Mouse (Mus musculus) gastrocnemius, postnatal 36 days (tissue): ENCODE results near the gene Gm17387. TPM values are rescaled to one million over a fixed set of nuclear protein-coding genes. Genes with fewer than 3 reads are reported as not detected.
"Not testable (repeated sequence)": the region's sequence is repeated elsewhere in the genome, so short reads cannot be mapped to it uniquely, and the experiment has no call there.

Experiments
- DNase-seq, 2 experiments: peaks; one replicate each; pipeline ENCODE4 v3.0.0; 2022
- intact Hi-C: fragments of 180-260 bp; cut with DNase I; formaldehyde crosslinking; loops from one replicate; pipeline ENCODE4 v1.15.1; 2025
- total RNA-seq, 2 experiments: library from RNA; stranded (reverse); gene quantifications; 2 replicates each; pipeline ENCODE4 v1.2.3; 2021

The Gm17387 gene
- total RNA-seq, 2 experiments from 2014 or later, result not detected

DNA sequence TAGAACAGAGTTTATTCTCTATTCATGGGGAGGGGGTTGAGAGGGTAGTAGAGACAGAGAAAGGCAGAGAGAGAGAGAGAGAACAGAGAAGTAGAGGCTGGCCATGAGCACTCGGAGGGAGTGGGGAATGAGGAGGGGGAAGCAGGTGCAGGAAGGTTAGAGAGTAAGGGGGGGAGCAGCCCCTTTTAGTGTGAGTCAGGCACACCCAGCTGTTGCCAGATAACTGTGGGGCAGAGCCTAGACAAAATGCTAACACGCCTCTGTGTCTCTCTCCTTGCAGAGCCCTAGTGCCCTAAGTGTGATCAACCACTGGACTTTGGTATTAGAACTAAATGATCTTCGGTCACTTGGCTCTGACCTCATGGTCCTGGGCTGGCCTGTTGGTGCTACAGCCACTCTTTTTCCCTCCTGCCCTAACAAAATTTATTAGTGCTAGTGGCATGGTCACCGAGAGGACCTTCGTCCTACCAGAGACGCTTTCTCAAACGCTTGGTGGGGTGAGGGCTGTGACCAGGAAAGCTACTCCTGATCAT is 17.6 kb upstream of the Gm17387 start:
- intact Hi-C loops, result loop anchor here (2.0 to 5.0 kb wide), 2 partner anchors 29 to 161 kb away; partner anchors contain the start of gene Rnh1

DNA sequence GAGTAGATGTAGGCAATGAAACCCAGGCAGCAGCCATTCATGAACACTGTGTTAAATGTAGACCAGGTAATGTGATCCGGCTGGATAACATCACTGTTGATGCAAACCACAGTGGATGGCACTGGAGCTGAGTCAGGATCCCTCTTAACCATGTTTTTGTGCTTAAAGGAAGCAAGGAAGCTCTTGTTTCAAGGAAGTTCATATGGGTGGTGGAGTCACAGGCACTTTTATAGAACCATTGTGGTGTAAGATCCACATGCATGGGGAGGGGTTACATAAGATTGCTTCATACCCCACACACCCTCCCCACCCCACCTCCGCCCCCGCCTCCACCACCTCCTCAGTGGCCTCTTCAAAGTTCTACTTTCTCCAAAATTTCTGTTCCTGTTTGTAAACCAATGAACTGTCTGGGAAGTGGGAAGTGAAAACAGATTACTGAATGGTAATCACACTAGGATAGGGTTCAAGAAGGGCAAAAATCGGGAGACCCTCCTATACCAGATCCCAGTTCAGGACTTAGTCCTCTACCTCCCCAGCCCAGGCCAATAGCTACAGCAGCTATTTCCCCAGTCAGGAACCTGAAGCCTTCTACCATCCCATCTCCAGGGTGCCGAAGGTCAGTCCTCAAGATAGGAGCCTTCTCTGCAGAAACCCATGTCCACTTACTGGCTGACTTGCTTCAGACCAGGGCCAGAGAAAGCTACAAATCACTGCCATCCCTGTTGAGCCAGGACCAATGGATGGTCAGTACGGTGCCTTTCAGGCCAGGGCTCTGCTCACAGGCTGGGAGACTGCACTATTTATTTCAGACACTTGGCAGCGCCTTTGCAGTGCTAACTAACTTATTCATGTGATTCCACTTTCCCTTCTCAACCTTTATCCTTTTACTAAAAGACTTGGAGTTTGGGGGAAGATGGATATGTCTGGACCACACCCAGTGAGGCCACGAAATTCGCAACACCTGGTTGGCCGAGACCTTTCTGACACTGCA is 11.9 kb upstream of the Gm17387 start:
- DNase-seq, result no peak
- intact Hi-C loops, result no loop called here

More for the DNA sequence above, 17.6 kb upstream of the Gm17387 start:
- DNase-seq, result no peak

DNA sequence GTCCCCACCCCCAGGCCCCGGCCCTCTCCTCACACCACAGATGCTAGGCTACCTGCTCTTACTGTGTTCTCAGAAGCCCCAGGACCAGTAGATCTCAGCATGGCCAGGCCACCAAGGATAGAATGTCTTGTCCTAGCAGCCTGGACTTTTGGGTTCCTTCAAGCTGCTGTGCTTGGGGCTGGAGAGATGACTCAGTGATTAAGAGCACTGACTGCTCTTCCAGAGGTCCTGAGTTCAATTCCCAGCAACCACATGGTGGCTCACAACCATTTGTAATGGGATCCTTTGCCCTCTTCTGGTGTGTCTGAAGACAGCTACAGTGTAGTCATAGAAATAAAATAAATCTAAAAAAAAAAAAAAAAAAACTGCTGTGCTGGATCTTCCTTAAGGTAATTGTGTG is 11.1 kb upstream of the Gm17387 start, which contains the start of gene Ifitm6:
TSS of gene Ifitm6 (minus strand) at position 101 of the 400 bp plus-strand sequence.
- DNase-seq, intact Hi-C loops: not testable (repeated sequence)

DNA sequence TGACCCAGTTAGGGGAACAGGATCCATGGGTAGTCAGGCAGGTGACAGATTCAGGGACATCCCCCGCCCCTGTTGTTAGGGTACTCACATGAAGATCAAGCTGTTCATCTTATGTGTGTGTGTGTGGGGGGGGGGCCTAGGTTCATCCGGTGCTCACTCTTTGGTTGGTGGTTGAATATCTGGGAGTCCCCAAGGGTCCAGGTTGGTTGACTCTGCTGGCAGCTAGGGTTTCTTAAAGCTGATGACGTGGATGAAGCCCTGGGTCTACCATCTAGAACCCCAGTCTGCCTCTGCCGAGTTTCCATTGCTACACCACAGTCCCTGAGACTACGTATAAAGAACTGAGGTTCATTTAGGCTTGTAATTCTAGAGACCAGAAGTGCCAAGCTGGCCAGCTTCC is 9.9 kb upstream of the Gm17387 start:
- DNase-seq, result no peak
- intact Hi-C loops, result no loop called here

DNA sequence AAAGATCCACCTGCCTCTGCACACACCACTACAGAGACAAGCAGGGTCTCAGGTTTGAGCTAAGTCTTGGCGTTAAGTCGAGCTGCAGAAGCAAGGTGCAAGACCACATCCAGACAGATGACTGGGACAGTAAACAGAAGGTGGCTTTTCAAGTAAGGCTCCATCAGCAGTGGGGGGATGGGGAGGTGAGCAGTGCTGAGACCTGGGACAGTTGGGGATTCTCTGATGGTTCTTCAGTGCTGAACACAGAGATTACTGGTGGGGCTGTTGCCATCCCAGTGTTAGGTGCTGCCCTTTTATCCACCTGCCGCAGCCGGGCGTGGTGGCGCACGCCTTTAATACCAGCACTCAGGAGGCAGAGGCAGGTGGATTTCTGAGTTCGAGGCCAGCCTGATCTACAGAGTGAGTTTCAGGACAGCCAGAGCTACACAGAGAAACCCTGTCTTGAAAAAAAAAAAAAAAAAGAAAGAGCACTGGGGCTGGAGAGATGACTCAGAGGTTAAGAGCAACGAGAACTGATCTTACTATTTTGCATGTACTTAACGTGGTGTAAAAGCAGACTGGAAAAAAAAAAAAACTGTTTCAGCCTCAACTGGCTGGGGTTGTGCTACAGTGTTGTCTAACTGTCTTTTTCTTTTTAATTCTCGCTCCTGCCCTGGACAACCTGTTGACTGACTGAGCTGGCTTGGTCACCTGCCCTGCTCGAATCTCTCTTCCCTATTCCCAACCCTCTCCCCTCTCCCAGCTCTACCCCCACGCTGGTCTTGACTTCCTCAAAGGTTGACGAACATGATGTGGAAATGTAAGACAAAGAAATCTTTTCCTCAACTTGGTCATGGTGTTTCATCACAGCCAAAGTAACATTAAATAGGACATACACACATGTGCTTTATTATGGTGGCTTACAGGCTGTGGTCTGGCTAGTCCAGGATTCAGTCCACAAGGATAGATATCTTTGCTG is 7.2 kb upstream of the Gm17387 start:
- DNase-seq, result no peak
- intact Hi-C loops, result no loop called here

DNA sequence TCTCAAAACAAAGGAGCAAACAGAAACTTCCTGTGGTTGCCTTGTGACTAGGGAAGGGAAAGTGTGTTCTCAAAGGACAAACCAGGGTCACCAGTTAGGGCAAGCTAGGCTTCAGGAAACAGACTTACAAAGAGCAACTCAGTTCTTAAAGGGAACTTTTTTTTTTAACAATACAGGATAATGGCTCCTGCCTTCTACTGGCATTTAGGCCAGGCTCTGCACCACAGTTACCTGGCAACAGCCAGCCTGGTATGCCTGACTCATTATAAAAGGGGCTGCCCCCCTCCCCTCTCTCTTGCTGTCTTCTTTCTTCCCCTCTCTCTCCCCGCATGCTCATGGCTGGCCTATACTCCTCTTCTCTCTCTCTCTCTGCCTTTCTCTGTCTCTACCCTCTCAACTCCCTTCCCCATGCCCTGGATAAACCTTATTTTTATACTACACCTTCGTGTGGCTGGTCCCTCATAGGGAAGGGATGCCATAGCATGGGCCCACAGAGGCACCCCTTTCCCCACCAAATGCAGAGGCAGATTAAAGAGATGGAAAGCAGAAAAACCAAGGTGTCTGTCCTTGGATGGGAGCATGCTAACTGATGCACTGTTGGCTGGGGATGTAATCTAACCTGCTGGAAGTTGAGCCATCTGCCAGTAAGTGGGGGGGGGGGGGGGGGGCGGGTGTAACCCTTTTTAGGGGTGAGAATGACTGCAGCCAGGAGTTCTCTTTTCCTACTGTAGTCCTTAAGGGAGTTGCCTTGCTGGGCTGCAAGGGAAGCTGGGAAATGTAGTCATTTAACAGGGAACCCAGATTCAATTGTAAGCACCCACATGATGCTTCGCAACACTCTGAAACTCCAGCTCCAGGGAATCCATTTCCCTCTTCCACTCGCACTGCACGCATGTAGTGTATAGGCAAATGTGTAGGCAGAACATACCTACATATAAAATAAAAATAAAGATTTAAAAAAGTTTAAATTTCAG is 3.8 kb upstream of the Gm17387 start:
- no peak for DNase-seq
- intact Hi-C loops, result no loop called here

DNA sequence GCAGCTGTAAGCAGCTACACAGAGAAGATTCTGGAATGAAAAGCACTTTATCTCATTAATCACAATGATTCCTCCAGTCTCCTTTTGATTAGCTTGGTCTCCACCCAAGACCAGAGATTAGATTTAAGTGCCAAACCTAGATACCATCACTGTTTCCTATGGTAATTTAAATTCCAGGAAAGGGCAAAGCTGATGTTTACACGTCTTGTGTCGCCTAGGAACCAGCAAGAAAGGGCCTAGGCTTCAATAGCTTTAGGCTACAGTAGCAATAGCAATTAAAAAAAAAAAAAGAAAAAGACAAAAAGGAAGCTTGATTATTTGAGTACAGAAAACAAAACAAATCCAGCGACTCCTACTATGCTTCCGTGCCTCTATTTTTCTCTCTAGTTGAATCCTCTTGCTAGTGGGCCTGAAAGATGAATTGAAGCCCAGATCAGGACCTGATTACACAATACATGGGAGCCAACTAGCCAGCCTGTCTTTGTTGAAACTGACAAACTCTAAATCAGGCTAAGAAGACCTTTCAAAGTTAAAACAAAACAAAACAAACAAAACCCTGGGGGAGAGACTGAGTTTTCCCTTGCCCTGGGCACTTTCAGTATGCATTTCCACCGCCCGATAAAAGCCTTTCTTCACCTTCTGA is 2.7 kb upstream of the Gm17387 start:
- DNase-seq, result no peak
- intact Hi-C loops, result no loop called here

DNA sequence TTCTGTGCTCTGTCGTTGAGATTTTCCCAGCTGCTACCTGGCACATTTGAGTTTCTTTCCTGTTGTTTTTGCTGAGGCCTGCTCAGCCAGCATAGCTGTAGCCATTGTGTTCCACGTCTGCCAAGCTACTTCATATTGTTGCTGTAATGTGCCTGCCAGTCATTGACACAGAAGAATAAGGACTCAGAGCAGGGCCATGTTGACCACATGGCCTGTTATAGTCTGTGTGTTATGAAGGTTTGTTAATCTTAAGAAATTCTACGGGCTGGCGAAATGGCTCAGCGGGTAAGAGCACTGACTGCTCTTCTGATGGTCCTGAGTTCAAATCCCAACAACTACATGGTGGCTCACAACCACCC is 2.2 kb upstream of the Gm17387 start:
- intact Hi-C loops, result no loop called here
- no peak for DNase-seq

DNA sequence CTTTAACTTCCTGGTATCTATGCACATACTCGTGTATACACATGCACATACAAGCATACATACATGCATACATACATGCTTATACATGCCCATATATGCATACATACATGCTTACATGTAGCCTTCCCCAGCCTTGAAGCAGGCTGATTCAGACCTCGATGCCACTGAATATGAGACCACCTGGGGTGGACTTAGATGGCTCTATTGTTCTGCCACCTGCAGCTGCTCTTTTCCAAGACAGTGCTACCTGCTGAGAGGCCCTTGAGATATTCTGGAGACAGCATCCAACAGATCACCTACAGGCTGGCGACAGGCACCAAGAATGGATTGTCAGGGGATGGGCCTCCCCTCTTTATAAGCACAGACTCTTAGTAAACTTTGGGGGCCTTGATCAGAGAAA is 1.5 kb downstream of the Gm17387 start:
- no peak for DNase-seq
- intact Hi-C loops, result no loop called here

DNA sequence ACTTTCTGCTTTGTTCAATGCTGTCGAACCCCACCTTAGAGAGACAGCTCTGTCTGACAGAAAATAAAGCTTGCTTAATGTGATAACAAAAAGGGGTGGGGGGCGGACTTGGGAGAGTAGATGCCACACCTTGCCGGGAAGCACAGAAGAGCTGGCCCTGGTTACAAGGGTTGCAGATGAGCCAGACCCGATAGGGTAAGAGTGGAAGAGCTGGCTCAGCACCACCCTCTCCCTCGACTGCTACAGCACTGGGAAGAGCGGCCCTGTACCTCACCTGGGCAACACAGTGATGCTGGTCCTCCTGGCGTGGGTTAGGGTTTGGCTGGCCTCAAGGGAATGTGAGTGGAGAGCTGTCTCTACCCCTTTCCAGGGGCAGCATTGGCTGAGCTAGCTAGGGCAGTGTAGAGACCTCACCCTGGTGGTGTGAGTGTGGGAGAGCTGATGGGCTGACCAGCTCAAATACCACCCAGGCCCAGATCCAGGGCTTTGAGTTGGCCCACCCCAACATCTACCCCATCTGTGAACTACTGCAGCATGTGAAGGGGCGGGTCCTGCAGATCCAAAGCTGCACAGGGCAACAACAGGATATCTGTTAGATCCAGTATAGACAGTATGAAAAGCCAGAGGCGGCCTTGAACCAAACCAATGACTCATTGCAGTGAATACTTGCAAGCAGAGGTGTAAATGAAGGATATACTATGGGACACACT is 3.7 kb downstream of the Gm17387 start:
- DNase-seq, result no peak
- intact Hi-C loops, result no loop called here

DNA sequence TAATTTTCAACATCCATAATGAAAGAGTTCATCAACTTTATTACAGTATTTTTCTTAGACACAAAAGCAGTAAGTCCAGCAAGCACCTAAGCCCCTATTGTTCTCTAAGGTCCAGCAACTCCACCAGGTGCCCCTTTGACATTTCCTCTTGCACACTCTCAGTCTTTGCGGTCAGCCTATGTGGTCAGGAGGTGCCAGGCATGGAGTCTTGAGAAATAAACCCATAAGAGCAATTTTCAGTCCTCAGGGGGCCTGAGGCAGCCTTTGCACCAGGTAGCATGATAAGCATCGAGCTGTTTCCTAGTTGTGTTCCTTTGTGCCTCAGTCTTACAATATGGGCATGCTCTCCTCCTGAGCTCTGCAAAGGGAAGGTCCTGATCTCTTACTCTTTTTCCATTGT is 7.7 kb downstream of the Gm17387 start:
- intact Hi-C loops, result not testable (repeated sequence)

DNA sequence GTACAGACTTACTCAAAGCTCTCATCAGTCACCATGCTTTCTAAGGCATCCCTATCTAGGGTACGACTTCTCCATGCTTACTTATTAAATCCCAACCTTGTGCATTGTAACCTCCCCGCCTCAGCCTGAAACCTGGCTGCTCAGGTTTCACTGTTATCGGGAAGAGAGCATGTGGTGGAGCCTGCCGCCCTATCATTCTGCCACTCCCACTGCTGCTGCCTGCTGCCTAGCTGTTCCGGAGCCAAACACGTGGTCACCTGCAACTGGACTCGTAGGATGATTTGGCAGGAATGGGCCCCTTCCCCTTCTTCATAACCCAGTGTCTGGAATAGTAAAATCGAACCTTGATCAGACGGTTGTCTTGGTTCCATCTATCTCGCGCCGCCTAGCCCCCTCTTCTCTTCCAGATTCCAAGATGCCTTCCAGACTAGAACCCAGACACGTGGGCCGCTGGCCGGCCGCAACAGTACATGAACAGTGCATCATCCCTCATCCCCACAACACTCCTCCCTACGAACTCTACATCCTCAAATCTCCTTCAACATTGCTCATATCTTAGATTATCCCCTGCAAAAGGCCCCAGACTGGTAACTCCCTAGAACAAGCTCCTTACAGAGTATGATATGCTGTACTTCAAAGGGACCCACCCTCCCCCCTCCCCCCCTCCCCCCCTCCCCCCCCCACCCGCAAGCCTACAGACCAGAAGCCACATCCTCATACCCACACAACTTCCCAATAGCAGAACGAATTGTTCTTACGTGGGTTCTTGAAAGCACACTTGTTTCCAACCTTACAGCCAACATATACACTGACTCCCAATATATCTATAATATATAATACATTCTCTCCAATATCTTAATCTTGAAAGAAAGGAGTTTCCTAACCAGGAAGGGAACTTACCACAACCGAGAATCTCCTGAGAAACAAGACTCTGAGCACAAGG is 9.4 kb downstream of the Gm17387 start:
- no peak for DNase-seq
- intact Hi-C loops, result no loop called here

More for the DNA sequence above, 7.7 kb downstream of the Gm17387 start:
- not testable (repeated sequence) for DNase-seq

DNA sequence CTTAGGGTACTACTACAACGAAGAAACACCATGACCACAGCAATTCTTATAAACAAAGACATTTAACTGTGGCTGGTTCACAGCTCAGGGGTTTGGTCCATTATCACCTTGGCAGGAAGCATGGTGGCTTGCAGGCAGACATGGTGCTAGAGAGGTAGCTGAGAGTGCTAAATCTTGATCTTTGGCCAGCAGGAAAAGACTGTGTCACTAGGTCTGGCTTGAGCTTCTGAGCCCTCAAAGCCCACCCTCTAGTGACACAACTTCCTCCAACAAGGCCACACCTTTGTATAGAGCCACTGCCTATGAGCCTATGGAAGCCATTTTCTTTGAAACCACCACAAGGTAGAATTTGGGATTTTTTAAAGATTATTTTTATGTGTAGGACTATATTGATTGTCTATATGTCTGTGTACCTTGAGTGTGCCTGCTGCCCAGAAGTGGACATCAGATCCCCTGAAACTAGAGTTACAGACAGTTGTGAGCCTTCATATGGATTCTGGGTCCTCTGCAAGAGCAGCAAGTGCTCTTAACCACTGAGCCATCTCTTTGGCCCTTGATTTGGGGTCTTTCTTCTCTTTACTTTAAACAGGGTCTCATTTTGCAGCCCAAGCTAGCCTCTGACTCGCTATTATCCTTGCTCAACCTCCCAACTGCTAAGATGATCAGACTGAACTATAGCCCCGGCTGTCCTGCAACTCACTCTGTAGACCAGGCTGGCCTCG is 10.6 kb downstream of the Gm17387 start:
- DNase-seq, result no peak
- intact Hi-C loops, result loop anchor here (2.0 kb wide), 1 partner anchor 29 kb away; the partner anchor contains the start of gene Ifitm3

DNA sequence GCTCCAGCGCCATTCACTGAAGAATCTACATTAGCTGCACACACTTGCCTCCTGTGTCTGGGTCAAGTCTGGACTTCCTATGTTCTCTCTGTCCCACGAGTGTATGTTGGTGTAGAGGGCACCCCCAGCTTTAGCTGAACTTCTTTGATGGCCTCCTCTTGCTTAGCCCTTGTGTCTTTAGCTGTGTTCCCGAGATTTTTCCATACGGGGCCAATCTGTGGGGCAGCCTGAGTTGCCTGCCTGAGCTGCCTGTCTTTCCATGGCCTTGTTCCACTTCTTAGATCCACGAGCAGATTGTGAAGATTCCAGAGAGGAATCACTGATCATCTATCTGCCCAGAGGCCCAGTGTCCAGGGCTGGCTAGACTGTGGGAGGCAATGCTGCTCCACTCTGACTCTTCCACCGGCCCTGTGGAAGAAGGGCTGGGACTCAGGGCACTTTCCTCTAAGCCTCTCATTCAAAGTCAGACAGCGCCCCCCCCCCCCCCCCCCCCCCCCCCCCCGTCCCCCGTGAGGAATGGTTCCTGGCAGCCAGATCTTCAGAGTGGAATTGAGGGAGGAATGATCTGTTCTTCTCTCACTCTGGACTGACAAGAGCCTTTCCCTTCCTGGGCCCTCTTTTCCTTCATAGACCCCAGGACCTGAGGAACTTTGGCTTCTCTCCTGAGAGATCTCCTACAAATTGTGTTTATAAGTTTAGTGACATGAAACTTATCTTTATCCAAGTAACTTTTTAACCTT is 12.1 kb downstream of the Gm17387 start:
- intact Hi-C loops, result loop anchor here (2.0 kb wide), 1 partner anchor 30 kb away; the partner anchor contains the start of gene Ifitm3
- no peak for DNase-seq

DNA sequence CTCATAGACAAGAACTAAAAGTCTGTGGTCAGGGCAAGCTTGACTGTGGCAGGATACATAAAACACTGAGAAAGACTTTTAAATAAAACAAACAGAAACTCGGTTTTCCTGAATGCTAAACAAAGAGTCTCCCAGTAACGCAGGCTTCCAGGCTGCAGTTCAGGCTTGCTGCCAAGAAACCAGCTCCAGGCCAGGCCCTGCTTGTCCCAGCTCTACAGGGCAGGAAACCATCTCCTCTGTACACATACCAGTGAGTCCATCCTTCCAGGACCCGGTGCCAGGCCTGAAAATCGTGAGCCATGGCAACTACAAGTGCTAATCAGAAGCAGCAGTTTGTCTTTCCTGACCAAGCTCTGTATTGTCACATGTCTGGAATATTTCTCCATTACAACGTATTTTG is 12.7 kb downstream of the Gm17387 start:
- DNase-seq, result peak; percentile 69 to 74
- intact Hi-C loops, result loop anchor here (2.0 kb wide), 1 partner anchor 31 kb away; the partner anchor contains the start of gene Ifitm3

DNA sequence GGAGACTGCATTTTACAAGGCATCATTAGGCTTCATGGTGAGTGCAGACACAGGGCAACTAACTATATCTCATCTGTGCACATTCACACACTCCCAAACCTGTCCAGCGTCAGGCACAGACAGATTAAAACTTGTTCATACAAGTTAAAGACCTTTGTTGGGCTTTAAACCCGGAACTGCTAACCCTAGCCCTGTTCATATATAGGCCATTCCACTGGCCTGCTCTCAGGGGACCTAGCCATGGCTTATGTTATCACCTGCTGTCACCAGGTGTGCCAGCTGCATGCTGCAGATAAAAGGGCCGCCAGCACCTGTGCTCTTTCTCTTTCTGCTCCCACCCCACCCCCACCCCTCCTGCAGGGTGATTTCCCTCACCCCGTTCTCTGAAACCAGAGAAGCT is 13.6 kb downstream of the Gm17387 start:
- intact Hi-C loops, result no loop called here
- DNase-seq, result no peak
